Mouse (Mus musculus): ENCODE data around the gene Gm884. TPM values are rescaled to one million over a fixed set of nuclear protein-coding genes. Genes with fewer than 3 reads are reported as not detected.
A peak's percentile ranks its signal among the peaks of the same experiment; 100 is the strongest.
"Not testable (repeated sequence)": the region's sequence is repeated elsewhere in the genome, so short reads cannot be mapped to it uniquely, and the experiment has no call there.

Gene Gm884
- total RNA-seq, 2 experiments from 2014 or later, result not detected

- DNase-seq (ENCODE audit: extremely low spot score in 1 of 2, low spot score in 1 of 2), result no peak
Measured at GRCm38 (mm10) chr11:103636261-103636660, 15.3 kb upstream of the Gm884 start.

GRCm38 (mm10) chr11:103635481-103635880, 14.5 kb upstream of the Gm884 start:
- DNase-seq (ENCODE audit: extremely low spot score in 1 of 2, low spot score in 1 of 2), result no peak

GRCm38 (mm10) chr11:103634806-103635205, 13.9 kb upstream of the Gm884 start:
- DNase-seq (ENCODE audit: extremely low spot score in 1 of 2, low spot score in 1 of 2), result no peak

DNA sequence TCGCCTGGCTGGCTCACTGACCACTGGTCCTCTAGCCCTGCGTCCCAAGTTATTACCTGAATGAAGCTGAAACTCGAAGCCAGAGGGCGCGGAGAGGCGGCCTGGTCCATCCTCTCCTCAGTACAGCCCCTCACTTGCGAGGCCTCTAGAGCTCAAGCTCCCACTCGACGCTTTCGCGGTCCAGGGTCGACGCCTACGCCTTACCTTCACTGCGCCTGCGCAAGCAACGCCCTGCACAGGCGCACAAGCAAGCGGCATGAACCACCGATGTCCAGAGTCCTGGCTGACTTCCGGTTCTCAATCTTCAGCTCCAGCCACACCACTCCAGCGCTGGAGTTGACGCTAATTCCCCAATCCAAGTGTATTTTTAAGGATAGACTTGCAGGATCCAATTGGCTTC, 6.5 kb upstream of the Gm884 start:
- no peak for DNase-seq (ENCODE audit: extremely low spot score in 1 of 2, low spot score in 1 of 2)

DNA sequence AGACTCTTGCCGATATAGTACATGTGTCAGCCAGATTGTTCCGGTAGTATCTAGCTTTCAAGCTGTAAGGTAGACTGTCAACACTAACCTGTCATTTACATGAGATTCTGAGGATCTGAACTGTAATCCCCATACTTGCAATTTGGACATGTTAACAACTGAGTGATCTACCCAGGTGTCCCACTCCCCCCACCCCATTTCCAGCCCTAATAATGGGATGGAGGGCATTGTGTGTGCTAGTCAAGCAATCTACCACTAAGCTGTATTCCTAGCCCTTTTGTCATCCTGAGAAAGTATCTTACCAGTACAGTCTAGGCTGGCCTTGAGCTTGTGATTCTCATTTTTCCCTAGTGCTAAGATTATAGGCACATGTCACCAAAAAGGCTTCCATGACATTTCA, 10.2 kb downstream of the Gm884 start:
- DNase-seq (ENCODE audit: extremely low spot score in 1 of 2, low spot score in 1 of 2), result no peak

DNA sequence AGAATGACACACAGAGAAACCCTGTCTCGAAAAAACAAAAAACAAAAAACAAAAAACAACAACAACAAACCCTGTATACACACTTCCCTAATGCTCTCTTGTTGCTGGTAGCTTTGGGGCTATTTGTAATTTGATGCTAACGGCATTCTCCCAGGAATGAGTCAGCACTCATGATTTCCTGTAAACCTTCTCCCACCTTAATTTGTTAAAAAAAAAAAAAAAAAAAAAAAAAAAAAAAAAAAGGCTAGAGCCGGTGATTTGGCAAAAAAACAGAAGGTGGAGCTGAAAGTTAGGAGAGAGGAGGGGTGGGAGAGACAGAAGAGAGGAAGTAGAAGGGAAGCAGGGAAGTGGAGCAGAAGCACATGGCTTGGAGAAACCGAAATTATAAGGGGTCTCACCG, 14.3 kb downstream of the Gm884 start:
- DNase-seq (ENCODE audit: extremely low spot score in 1 of 2, low spot score in 1 of 2), result no peak

DNA sequence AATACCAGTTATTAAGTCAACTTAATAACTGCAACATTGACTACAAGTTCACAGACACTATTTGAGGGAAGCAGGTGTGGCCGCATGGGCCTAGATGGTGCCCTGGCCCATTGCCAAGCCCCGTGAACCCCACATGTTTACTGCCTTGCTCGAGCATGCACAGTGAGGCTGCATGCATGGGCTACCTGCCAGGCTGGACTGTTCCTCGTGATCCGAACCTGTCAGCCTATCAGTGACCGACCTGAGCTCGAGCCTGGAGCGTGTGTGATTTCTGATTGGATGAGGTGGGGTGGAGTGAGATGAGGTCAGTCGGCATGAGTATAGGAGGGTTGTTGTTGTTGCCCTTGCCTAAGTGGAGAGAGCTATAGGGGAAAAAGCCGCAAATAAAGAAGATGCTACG, 42.6 kb downstream of the Gm884 start:
- DNase-seq (ENCODE audit: extremely low spot score in 1 of 2, low spot score in 1 of 2), result no peak

GRCm38 (mm10) chr11:103556021-103556420, 64.9 kb downstream of the Gm884 start:
- peak in 1 of 2 experiments; percentile 25 for DNase-seq (ENCODE audit: extremely low spot score in 1 of 2, low spot score in 1 of 2)

DNA sequence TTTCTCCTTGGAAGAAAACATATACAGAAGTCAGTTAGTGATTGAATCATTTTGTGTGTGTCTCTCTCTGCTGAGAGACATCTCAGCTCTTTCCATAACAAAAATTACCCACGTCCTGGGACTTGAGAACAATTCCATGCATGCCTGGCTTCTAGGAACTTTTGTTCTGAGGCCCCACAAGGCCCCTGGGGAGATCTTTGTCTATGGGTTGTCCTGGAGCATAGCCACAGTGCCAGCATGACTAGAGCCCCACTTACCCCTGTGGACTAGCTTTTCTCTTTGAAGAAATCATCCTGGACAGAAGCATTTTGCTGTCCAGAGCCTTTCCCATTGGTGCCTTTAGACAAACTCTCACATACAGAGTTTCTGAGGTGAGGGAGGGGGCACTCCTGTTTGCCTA, 86.0 kb downstream of the Gm884 start:
- not testable (repeated sequence) for DNase-seq (ENCODE audit: extremely low spot score in 1 of 2, low spot score in 1 of 2)

- no peak for DNase-seq (ENCODE audit: extremely low spot score in 1 of 2, low spot score in 1 of 2)
Measured at GRCm38 (mm10) chr11:103512111-103512510, 108.8 kb downstream of the Gm884 start.

DNA sequence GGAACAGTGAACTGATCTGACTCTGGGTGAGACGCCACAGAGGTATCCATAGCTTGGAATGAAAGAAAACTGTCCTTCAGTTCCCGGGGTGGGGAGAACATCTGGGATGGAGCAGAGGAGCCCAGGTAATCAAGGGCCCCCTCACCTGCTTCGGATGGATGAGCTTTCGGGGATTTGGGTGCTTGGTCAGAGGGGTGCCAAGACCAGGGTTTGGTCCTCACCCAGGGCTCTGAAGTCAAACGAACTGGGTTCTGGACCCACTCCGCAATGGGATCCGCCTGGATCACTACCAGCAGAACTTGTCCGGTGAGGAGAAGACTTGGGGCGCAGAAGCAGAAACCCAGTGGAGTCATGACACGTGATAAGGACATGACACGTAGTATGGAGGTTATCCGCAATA, 116.4 kb downstream of the Gm884 start, which contains the start of gene Lrrc37a:
Lrrc37a (minus strand) TSS at position 101 of the 400 bp plus-strand sequence.
- DNase-seq (ENCODE audit: extremely low spot score in 1 of 2, low spot score in 1 of 2), result no peak

Other genes starting within 250 kb of the Gm884 start
- gene Plekhm1, start 208.5 kb downstream of the Gm884 start, total RNA-seq (2021), result 10 to 100 TPM; 16.4 to 17.6 TPM
- gene Lrrc37a, start 116.5 kb downstream of the Gm884 start, total RNA-seq (2021), result not detected
- gene Lyzl6, start 17.8 kb upstream of the Gm884 start, total RNA-seq (2021), result not detected
- gene Rprml, start 28.4 kb upstream of the Gm884 start, total RNA-seq (2021), result 100 to 1,000 TPM; 117 to 122 TPM
- 10 to 100 TPM; 68.3 to 71.6 TPM for gene Gosr2, start 76.8 kb upstream of the Gm884 start, total RNA-seq (2021)
- under 1 TPM; 0.42 to 0.62 TPM for gene Wnt9b, start 128.7 kb upstream of the Gm884 start, total RNA-seq (2021)
- 1 to 10 TPM; 2.1 to 2.2 TPM for gene Wnt3, start 153.0 kb upstream of the Gm884 start, total RNA-seq (2021)

Measured in layer of hippocampus, postnatal 25 days (tissue).